Mouse (Mus musculus): ENCODE results near the gene Ppia. TPM values are rescaled to one million over a fixed set of nuclear protein-coding genes. Genes with fewer than 3 reads are reported as not detected.
"Not testable (repeated sequence)": the region's sequence is repeated elsewhere in the genome, so short reads cannot be mapped to it uniquely, and the experiment has no call there.

Ppia gene
- polyA plus RNA-seq (2016; fragmentation: Nextera tagmentation; extraction: Ambion mirVana), result 4,882 and 5,148 TPM in 2 replicates

DNA sequence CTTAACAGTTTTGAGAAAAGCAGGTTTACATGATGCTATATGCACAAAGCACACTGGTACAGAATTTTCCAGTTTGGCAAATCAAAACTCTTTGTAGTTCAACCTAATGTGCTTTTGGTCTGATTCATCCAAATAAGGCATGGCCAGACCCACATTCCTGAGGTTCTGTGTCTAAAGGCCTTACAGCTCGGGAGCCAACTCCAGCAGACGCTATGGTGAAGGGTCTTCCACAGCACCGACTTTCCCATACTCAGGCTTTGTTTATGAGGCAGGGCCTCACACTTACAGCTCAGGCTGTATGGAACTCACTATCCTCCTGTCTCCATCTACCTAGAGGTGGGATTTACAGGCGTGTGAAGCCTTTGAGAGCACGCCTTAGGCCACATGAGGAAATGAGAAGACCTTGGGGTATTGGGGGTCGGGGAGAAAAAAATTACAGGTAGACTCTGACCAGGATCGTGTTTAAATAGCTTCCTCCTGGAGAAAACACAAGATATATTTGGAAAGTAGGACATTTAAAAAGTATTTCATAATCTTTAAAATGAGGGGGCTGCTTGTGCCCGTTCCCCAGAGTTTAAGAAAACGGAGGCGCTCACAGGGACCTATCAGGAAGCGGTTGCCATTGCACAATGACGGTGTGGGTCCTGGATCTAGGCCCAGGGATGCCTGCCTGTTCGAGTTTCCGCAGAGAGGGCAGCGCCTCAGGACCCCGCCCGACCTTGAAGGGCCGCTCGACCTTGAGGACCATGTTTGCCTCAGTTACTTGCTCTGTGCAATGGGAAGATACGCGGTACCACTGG is at the start of gene Ppia:
Gene Ppia, plus strand, starts transcription at position 693 of the 800 bp plus-strand sequence.
- Histone ChIP-seq H3K27me3 (ENCODE audit: insufficient read depth, poor library complexity, severe bottlenecking) (no peaks in the 10 kb centered on the region), H3K4me1 (peaks cover 17% of the 10 kb centered on the region), H3K4me3 (peak within 1 kb of the TSS; percentile 81), H3K27ac (peak within 1 kb of the TSS; percentile 99), H3K36me3 (peaks cover 23% of the 10 kb centered on the region), H3K9me3 (no peaks in the 10 kb centered on the region)
- peak; percentile 75 for DNase-seq (ENCODE audit: low spot score)
- 10% methylated on average over 21 of the region's 21 CpGs for WGBS

DNA sequence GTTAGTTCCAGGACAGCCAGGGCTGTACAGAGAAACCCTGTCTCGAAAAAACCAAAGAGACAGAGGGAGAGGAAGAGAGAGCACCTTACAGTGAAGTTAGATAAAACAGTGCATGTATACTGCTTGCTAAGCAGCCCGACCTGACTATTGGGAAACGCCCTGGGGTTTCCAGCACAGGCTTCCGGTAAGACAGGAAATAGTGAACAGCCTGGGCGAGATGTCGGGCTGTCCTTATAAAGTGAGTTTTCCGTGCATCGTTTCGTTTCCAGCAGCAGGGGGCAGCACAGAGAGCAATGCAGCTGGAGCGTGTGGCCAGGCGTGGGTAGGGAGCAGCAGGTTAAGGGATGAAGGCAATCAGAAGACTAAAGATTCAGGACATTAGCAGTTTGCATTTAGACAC is 49.4 kb upstream of the Ppia start:
- Histone ChIP-seq H3K4me3 (no peak overlapping the region), H3K27me3 (ENCODE audit: insufficient read depth, poor library complexity, severe bottlenecking) (no peaks in the 10 kb centered on the region), H3K27ac (peak overlapping the region; percentile 67; the same call in 1 of the 2 replicates), H3K9me3 (no peaks in the 10 kb centered on the region), H3K4me1 (no peaks in the 10 kb centered on the region), H3K36me3 (no peaks in the 10 kb centered on the region)
- 18% methylated on average over 11 of the region's 11 CpGs for WGBS
- DNase-seq (ENCODE audit: low spot score), result peak; percentile 92

GRCm38 (mm10) chr11:6366434-6366833 is 48.8 kb upstream of the Ppia start:
- Histone ChIP-seq H3K27ac (peak overlapping the region; percentile 67; the same call in 1 of the 2 replicates), H3K36me3 (no peaks in the 10 kb centered on the region), H3K27me3 (ENCODE audit: insufficient read depth, poor library complexity, severe bottlenecking) (no peaks in the 10 kb centered on the region), H3K4me3 (no peak overlapping the region), H3K4me1 (no peaks in the 10 kb centered on the region), H3K9me3 (no peaks in the 10 kb centered on the region)
- DNase-seq (ENCODE audit: low spot score), result no peak
- 74% methylated on average over 6 of the region's 6 CpGs for WGBS

- Histone ChIP-seq H3K4me3 (no peak overlapping the region), H3K4me1 (no peaks in the 10 kb centered on the region), H3K36me3 (no peaks in the 10 kb centered on the region), H3K9me3 (no peaks in the 10 kb centered on the region), H3K27me3 (ENCODE audit: insufficient read depth, poor library complexity, severe bottlenecking) (no peaks in the 10 kb centered on the region), H3K27ac (no peak overlapping the region)
- DNase-seq (ENCODE audit: low spot score), result no peak
- WGBS, result 75% methylated on average over 4 of the region's 4 CpGs
Observed at GRCm38 (mm10) chr11:6367156-6367555, 48.1 kb upstream of the Ppia start.

- not testable (repeated sequence) for H3K27ac ChIP-seq; H3K4me3 ChIP-seq; H3K36me3 ChIP-seq; H3K27me3 ChIP-seq (ENCODE audit: insufficient read depth, poor library complexity, severe bottlenecking); H3K4me1 ChIP-seq; H3K9me3 ChIP-seq; DNase-seq (ENCODE audit: low spot score)
- WGBS, result 85% methylated on average over 5 of the region's 5 CpGs
Observed at GRCm38 (mm10) chr11:6367986-6368385, 47.3 kb upstream of the Ppia start.

DNA sequence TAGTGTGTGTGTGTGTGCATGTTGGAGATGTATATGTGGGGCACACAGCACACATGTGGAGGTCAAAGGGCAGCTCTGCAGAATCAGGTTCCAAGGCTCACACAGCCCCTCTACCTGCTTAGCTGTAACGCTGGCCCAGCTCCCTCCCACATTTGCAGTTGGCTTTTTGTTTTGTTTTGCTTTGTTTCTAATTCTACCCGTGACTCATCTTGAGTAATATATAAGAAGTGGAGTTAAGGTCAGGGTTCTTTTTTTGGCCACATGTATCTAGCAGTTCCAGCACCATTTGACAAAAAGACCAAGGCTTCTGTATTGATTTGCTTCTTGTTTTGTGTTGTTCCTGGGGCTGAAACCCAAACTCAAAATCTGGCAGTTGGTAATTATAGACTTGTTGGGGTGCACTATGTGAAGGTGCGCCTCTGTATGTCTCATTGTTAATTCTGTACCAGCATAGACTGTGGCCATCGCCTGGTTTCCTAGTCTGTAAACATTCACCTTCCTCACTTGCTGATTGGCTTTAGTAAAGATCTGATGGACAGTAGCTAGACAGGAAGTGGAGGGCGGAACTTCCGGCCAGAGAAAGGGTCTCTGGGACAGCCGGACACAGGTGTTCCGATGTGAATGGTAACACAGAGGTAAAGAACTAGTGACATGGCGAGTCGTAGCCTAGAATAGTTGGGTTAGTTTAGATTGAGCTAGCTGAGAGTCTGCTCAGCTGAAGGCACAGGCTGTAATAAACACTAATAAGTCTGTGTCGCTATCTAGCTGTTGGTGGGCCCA is 43.7 kb upstream of the Ppia start:
- Histone ChIP-seq H3K27me3 (ENCODE audit: insufficient read depth, poor library complexity, severe bottlenecking) (no peaks in the 10 kb centered on the region), H3K4me1 (no peaks in the 10 kb centered on the region), H3K4me3 (no peak overlapping the region), H3K27ac (no peak overlapping the region), H3K36me3 (no peaks in the 10 kb centered on the region), H3K9me3 (no peaks in the 10 kb centered on the region)
- DNase-seq (ENCODE audit: low spot score), result no peak
- 85% methylated on average over 11 of the region's 11 CpGs for WGBS

- DNase-seq (ENCODE audit: low spot score), result no peak
- Histone ChIP-seq H3K9me3 (no peaks in the 10 kb centered on the region), H3K4me3 (no peak overlapping the region), H3K36me3 (no peaks in the 10 kb centered on the region), H3K27ac (no peak overlapping the region), H3K4me1 (no peaks in the 10 kb centered on the region), H3K27me3 (ENCODE audit: insufficient read depth, poor library complexity, severe bottlenecking) (no peaks in the 10 kb centered on the region)
- 89% methylated on average over 9 of the region's 9 CpGs for WGBS
Observed at GRCm38 (mm10) chr11:6372784-6373183, 42.5 kb upstream of the Ppia start.

DNA sequence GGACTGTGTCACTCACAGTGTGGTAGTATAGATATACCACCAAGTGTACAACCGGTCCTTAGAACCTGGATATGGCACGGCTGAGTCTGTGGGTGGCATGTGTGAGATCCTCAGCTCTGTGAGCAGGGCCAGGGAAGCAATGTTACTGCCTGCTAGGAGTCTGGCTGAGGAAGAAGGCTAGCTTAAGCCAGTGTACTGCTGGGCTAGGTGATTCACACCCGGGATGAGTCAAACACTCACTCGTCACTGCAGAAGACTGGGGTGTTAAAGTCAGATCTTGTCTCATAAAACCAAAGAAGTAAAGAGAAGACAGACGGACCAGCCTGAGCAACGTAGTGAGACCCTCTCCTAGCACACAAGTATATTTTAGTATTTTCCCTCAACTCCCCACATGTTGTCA is 34.3 kb upstream of the Ppia start:
- no peak for DNase-seq (ENCODE audit: low spot score)
- Histone ChIP-seq H3K4me1 (no peaks in the 10 kb centered on the region), H3K27me3 (ENCODE audit: insufficient read depth, poor library complexity, severe bottlenecking) (no peaks in the 10 kb centered on the region), H3K9me3 (no peaks in the 10 kb centered on the region), H3K36me3 (no peaks in the 10 kb centered on the region), H3K4me3 (no peak overlapping the region), H3K27ac (no peak overlapping the region)
- WGBS, result 79% methylated on average over 6 of the region's 6 CpGs

- peak overlapping the region; percentile 90; the same call in 1 of the 2 replicates for H3K27ac ChIP-seq
- peak overlapping the region; percentile 87 for H3K4me3 ChIP-seq
- 90% methylated on average over 6 of the region's 6 CpGs for WGBS
Observed at GRCm38 (mm10) chr11:6388126-6388725, 27.0 kb upstream of the Ppia start.

DNA sequence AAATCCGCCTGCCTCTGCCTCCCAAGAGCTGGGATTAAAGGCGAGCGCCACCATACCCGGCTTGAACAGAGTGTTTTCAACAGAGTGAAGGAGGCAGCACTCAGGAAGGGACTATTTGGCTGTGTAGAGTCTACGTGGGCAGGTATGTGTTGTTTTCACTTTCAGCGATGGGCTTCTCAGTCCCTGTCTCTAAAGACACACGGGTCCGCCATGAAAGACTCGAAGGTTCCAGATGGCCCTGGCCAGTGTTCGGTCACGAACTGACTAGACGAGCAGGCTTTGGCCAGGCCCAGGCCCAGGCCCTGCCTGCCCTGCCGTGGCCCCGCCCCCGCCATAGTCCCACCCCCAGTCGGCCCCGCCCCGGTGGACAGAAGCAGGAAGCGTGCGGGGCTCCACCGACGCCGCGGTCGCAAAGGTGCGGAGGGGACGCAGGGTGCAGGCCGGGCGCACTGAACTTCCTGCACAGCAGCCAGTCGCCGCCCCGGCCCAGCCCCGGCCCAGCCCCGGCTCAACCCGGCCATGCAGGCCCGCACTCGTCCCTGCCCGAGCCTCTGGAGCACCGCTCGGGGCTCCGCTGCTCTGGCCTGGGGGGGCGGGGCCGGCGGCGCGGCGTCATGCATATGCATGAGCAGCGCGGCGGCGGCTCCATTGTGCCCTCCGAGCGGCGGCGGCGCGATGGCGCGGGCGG is 26.4 kb upstream of the Ppia start, which contains the start of gene Zmiz2:
Gene Zmiz2, plus strand, starts transcription at position 349 of the 688 bp plus-strand sequence.
- WGBS, result 10% methylated on average over 59 of the region's 60 CpGs
- peak; percentile 97 for DNase-seq (ENCODE audit: low spot score)

More at GRCm38 (mm10) chr11:6388126-6388725, 27.0 kb upstream of the Ppia start:
- peaks cover 19% of the 10 kb centered on the region for H3K4me1 ChIP-seq
- DNase-seq (ENCODE audit: low spot score), result no peak
- H3K9me3 ChIP-seq, result no peaks in the 10 kb centered on the region
- H3K36me3 ChIP-seq, result peaks cover 17% of the 10 kb centered on the region
- H3K27me3 ChIP-seq (ENCODE audit: insufficient read depth, poor library complexity, severe bottlenecking), result no peaks in the 10 kb centered on the region

DNA sequence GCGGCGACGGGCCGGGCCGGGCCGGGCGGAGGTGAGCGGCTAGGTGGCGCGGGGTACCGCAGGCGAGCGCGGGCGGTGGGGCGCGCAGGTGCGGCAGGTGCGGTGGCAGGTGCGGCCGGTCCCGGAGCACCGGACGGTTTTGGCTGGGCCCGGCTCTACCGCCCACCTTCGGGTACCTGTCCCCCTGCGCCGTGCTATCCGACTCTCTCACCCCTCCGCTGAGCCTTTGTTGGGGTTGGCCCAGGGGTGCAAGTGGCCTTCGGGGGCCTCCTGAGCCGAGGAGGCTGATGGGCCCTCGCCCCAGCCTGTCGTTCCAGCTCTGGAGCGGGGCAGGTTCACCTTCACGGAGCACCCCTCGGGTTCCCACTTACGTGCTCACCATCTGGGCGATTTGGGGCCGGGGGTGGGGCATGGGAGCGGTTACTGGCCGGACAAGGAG is 25.7 kb upstream of the Ppia start:
- Histone ChIP-seq H3K36me3 (peaks cover 24% of the 10 kb centered on the region), H3K27ac (peak overlapping the region; percentile 90), H3K4me3 (peak overlapping the region; percentile 87), H3K27me3 (ENCODE audit: insufficient read depth, poor library complexity, severe bottlenecking) (no peaks in the 10 kb centered on the region), H3K9me3 (no peaks in the 10 kb centered on the region), H3K4me1 (peaks cover 22% of the 10 kb centered on the region)
- 2% methylated on average over 42 of the region's 43 CpGs for WGBS
- no peak for DNase-seq (ENCODE audit: low spot score)

More for the DNA sequence above, 26.4 kb upstream of the Ppia start, which contains the start of gene Zmiz2:
- Histone ChIP-seq H3K4me3 (peak within 1 kb of the TSS; percentile 87), H3K27me3 (ENCODE audit: insufficient read depth, poor library complexity, severe bottlenecking) (no peaks in the 10 kb centered on the region), H3K9me3 (no peaks in the 10 kb centered on the region), H3K27ac (peak within 1 kb of the TSS; percentile 90), H3K4me1 (peaks cover 20% of the 10 kb centered on the region), H3K36me3 (peaks cover 19% of the 10 kb centered on the region)

GRCm38 (mm10) chr11:6390376-6391053 is 24.7 kb upstream of the Ppia start:
- H3K9me3 ChIP-seq, result no peaks in the 10 kb centered on the region
- H3K27me3 ChIP-seq (ENCODE audit: insufficient read depth, poor library complexity, severe bottlenecking), result no peaks in the 10 kb centered on the region
- peaks cover 22% of the 10 kb centered on the region for H3K4me1 ChIP-seq
- peaks cover 34% of the 10 kb centered on the region for H3K36me3 ChIP-seq
- no peak overlapping the region for H3K27ac ChIP-seq
- H3K4me3 ChIP-seq, result peak overlapping the region; percentile 87
- no peak for DNase-seq (ENCODE audit: low spot score)
- 81% methylated on average over 8 of the region's 8 CpGs for WGBS

Measured in heart, embryonic 10.5 days (tissue).